Mouse (Mus musculus) large intestine, adult 2 months (tissue): ENCODE data around the gene Esp38. TPM values are rescaled to one million over a fixed set of nuclear protein-coding genes. Genes with fewer than 3 reads are reported as not detected.
"Not testable (repeated sequence)": the region's sequence is repeated elsewhere in the genome, so short reads cannot be mapped to it uniquely, and the experiment has no call there.

Experiments used
- DNase-seq: peaks from one replicate; pipeline ENCODE4 v3.0.0-alpha.2; 2012; ENCODE audit warnings: low read depth, low spot score
- WGBS: fragments of 180-500 bp; shearing (Covaris S2); methylation state at CpG from one replicate; pipeline ENCODE4 v1.1.7; 2018; 5-methylcytosine and 5-hydroxymethylcytosine counted together
- polyA plus RNA-seq: library from polyadenylated mRNA; depleted of rRNA; stranded (reverse); fragments of >200 nt; gene quantifications from 2 replicates; pipeline ENCODE4 v1.2.3, GENCODE M21; 2012; rRNA removed

Gene Esp38
- polyA plus RNA-seq = not detected in 2 replicates

GRCm38 (mm10) chr17:39950220-39950619 lies at the start of gene Esp38:
Gene Esp38 (plus strand): TSS chr17:39950520.
- no peak for DNase-seq
- 71% methylated on average over 3 of the region's 3 CpGs for WGBS

DNA sequence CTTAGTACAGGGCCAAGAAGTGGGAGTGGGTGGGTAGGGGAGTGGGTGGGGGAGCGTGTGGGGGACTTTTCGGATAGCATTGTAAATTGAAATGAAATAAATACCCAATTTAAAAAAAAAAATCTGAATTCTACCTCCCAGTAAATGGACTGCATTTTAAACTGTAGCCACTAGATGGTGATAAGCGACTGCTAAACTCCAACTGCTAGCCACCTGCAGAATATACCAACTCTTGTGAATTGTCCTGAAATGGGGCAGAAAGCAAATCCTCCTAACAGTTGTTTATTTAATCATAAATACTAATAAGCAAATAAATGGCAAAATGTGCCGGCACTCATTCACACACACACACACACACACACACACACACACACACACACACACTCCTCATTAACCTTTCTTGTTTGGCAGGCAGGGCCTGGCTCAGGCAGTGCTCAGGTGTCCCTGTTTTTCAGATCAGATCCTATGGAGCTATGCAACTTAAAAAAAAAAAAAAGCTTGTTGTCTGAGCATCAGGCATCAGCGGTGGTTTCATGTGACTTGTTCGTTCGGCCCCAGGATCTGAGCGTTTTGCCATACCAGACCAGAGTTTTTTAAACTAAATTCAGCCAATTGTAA lies 47.3 kb upstream of the Esp38 start:
- not testable (repeated sequence) for DNase-seq
- WGBS = 52% methylated on average over 8 of the region's 8 CpGs

Other genes starting within 250 kb of the Esp38 start
- not detected in 2 replicates for gene AC192777.2, start 144.9 kb downstream of the Esp38 start, polyA plus RNA-seq